ENCODE assay signal across 14 mouse cellular contexts in the genomic region with DNA sequence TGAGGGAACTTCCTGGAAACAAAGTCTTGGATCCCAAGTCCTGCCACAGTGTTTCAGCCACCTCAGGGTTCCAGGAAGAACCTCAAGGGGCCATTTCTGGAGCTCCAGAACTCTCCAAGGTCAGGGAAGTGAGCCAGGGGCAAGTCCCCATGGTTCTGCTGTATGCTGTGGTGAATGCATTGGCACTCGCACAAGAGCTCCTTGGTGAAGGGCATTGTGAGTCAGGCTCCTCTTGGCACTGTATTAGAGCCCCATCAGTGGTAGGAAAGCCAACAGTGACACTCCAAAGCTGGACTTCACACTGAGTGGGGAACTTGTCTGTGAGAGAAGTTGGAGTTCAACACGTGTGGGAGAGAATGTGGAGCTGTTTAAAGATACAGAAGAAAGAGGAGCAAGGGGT.
DNase-seq lines count a peak whose midpoint lies in the region; ATAC-seq and TF ChIP-seq lines count a peak whose summit lies in the region.
"Had no signal": no experiment of that assay in that cellular context is flagged by ENCODE, and none has a peak within 500 bp of the region (broad histone marks: within the 10 kb centered on the region; RNA-seq: fewer than 3 reads in every experiment).

No protein-coding gene starts in this region.

- H3K4me3 ChIP-seq in forebrain, postnatal 0 days (ENCODE audit: low read depth, low read length) = no peak overlapping the region
- H3K4me3 ChIP-seq in forebrain, embryonic 10.5 days = no peak overlapping the region
- H3K4me3 ChIP-seq in midbrain, postnatal 0 days (ENCODE audit: low read depth, low read length) = no peak overlapping the region
- H3K4me3 ChIP-seq in midbrain, embryonic 15.5 days = no peak overlapping the region
- H3K4me3 ChIP-seq: embryonic facial prominence, embryonic 12.5 days; forebrain, embryonic 13.5 days; gastrocnemius, adult 2 months; heart, embryonic 12.5 days; hindbrain, embryonic 10.5 days; intestine, embryonic 15.5 days had no signal

- H3K4me2 ChIP-seq in forebrain, postnatal 0 days (ENCODE audit: low read depth) = no peak overlapping the region
- H3K4me2 ChIP-seq in midbrain, postnatal 0 days (ENCODE audit: low read depth, low read length, poor library complexity, severe bottlenecking) = no peak overlapping the region
- no peak overlapping the region for H3K4me2 ChIP-seq in midbrain, embryonic 15.5 days
- H3K4me2 ChIP-seq: embryonic facial prominence, embryonic 12.5 days; forebrain, embryonic 13.5 days; heart, embryonic 12.5 days; intestine, embryonic 15.5 days had no signal

- H3K27me3 ChIP-seq in forebrain, postnatal 0 days (ENCODE audit: insufficient read depth, low read length) = no peaks in the 10 kb centered on the region
- H3K27me3 ChIP-seq in forebrain, embryonic 10.5 days (ENCODE audit: poor library complexity, severe bottlenecking) = no peaks in the 10 kb centered on the region
- no peaks in the 10 kb centered on the region for H3K27me3 ChIP-seq in midbrain, postnatal 0 days (ENCODE audit: insufficient read depth, low read length)
- no peaks in the 10 kb centered on the region for H3K27me3 ChIP-seq in midbrain, embryonic 15.5 days (replicated peaks)
- H3K27me3 ChIP-seq: intestine, embryonic 15.5 days had no signal

- H3K9me3 ChIP-seq in forebrain, postnatal 0 days (ENCODE audit: low read length) = no peaks in the 10 kb centered on the region
- no peaks in the 10 kb centered on the region for H3K9me3 ChIP-seq in forebrain, embryonic 10.5 days
- no peaks in the 10 kb centered on the region for H3K9me3 ChIP-seq in midbrain, postnatal 0 days (ENCODE audit: low read length)
- H3K9me3 ChIP-seq in midbrain, embryonic 15.5 days = no peaks in the 10 kb centered on the region
- H3K9me3 ChIP-seq: embryonic facial prominence, embryonic 12.5 days; forebrain, embryonic 13.5 days; heart, embryonic 12.5 days; hindbrain, embryonic 10.5 days; intestine, embryonic 15.5 days had no signal

- WGBS in forebrain, postnatal 0 days = 76% methylated on average over 2 of the region's 2 CpGs
- 85% methylated on average over 2 of the region's 2 CpGs for WGBS in forebrain, embryonic 10.5 days
- WGBS in midbrain, postnatal 0 days = 68% methylated on average over 2 of the region's 2 CpGs
- WGBS in midbrain, embryonic 15.5 days = 75% methylated on average over 2 of the region's 2 CpGs

- no peaks in the 10 kb centered on the region for H3K4me1 ChIP-seq in forebrain, postnatal 0 days (ENCODE audit: insufficient read depth)
- peaks cover 14% of the 10 kb centered on the region; the same call in 1 of the 2 replicates for H3K4me1 ChIP-seq in forebrain, embryonic 10.5 days
- no peaks in the 10 kb centered on the region for H3K4me1 ChIP-seq in midbrain, postnatal 0 days (ENCODE audit: insufficient read depth, low read length)
- H3K4me1 ChIP-seq in midbrain, embryonic 15.5 days = peaks cover 7% of the 10 kb centered on the region; the same call in 1 of the 2 replicates
- H3K4me1 ChIP-seq: embryonic facial prominence, embryonic 12.5 days; heart, embryonic 12.5 days; intestine, embryonic 15.5 days had no signal

- no peak for TF ChIP-seq CTCF in forebrain, postnatal 0 days (IDR thresholded peaks at IDR 0.05; ENCODE audit: low read depth)
- no peak for TF ChIP-seq CTCF in midbrain, postnatal 0 days (IDR thresholded peaks at IDR 0.05)

- 0 out of 2 replicates have a peak, but pooled peaks have one; percentile 40 for ATAC-seq in forebrain, postnatal 0 days
- no peak for ATAC-seq in midbrain, postnatal 0 days (ENCODE audit: low FRiP score)
- no peak for ATAC-seq in midbrain, embryonic 15.5 days (replicated peaks)
- ATAC-seq: forebrain, embryonic 13.5 days; intestine, embryonic 15.5 days had no signal

- DNase-seq in cerebellum, adult 11-12 months = peak; percentile 4
- DNase-seq in cerebellum, adult 11 months = no peak
- no peak for DNase-seq in forebrain, postnatal 0 days
- no peak for DNase-seq in forebrain, embryonic 10.5 days (ENCODE audit: extremely low spot score, low spot score)
- DNase-seq in midbrain, postnatal 0 days (ENCODE audit: low spot score) = peak; percentile 67
- DNase-seq: gastrocnemius, adult 2 months; gastrocnemius, postnatal 25 days; kidney, adult 18-20 months had no signal

- H3K36me3 ChIP-seq in forebrain, postnatal 0 days (ENCODE audit: insufficient read depth) = no peaks in the 10 kb centered on the region
- H3K36me3 ChIP-seq in forebrain, embryonic 10.5 days (replicated peaks) = no peaks in the 10 kb centered on the region
- H3K36me3 ChIP-seq in midbrain, postnatal 0 days (ENCODE audit: insufficient read depth, low read length) = no peaks in the 10 kb centered on the region
- no peaks in the 10 kb centered on the region for H3K36me3 ChIP-seq in midbrain, embryonic 15.5 days (replicated peaks)
- H3K36me3 ChIP-seq: embryonic facial prominence, embryonic 12.5 days; heart, embryonic 12.5 days; hindbrain, embryonic 10.5 days; intestine, embryonic 15.5 days had no signal

- no peak overlapping the region for H3K27ac ChIP-seq in forebrain, postnatal 0 days (ENCODE audit: low read depth, low read length)
- H3K27ac ChIP-seq in forebrain, embryonic 10.5 days = no peak overlapping the region
- no peak overlapping the region for H3K27ac ChIP-seq in midbrain, postnatal 0 days (ENCODE audit: low read depth, low read length)
- no peak overlapping the region for H3K27ac ChIP-seq in midbrain, embryonic 15.5 days
- H3K27ac ChIP-seq: embryonic facial prominence, embryonic 12.5 days; forebrain, embryonic 13.5 days; gastrocnemius, adult 2 months; intestine, embryonic 15.5 days had no signal

- no peak overlapping the region for H3K9ac ChIP-seq in forebrain, postnatal 0 days
- no peak overlapping the region for H3K9ac ChIP-seq in midbrain, postnatal 0 days (replicated peaks; ENCODE audit: low read length, poor library complexity, severe bottlenecking)
- H3K9ac ChIP-seq in midbrain, embryonic 15.5 days = no peak overlapping the region
- H3K9ac ChIP-seq: embryonic facial prominence, embryonic 12.5 days; forebrain, embryonic 13.5 days; heart, embryonic 12.5 days; intestine, embryonic 15.5 days had no signal

Comparison
In these comparisons a context has a peak if more than half of its experiments do, and no peak if none do; other contexts are left out.
1. DNase-seq: peak in cerebellum, adult 11-12 months (single experiment) and midbrain, postnatal 0 days (single experiment); none in cerebellum, adult 11 months (single experiment), forebrain, postnatal 0 days (single experiment) and forebrain, embryonic 10.5 days (single experiment).